Mouse (Mus musculus): Measurements from ENCODE around the gene Ube4b. TPM values are rescaled to one million over a fixed set of nuclear protein-coding genes. Genes with fewer than 3 reads are reported as not detected.
A peak's percentile ranks its signal among the peaks of the same experiment; 100 is the strongest.

Gene Ube4b
- polyA plus RNA-seq, 1 experiment from 2014 or later: 70.6 TPM

- no peaks in the 10 kb centered on the region for H3K36me3 ChIP-seq (ENCODE audit: control insufficient read depth, insufficient read depth, low read length)
- no peaks in the 10 kb centered on the region for H3K9me3 ChIP-seq (ENCODE audit: control insufficient read depth, low read length)
- no peaks in the 10 kb centered on the region for H3K27me3 ChIP-seq (ENCODE audit: control insufficient read depth, insufficient read depth, low read length)
- no peak overlapping the region for H3K9ac ChIP-seq (ENCODE audit: low read length)
- H3K4me3 ChIP-seq (ENCODE audit: low read depth, low read length): no peak overlapping the region
- no peak overlapping the region for H3K27ac ChIP-seq (ENCODE audit: low read depth, low read length)
- H3K4me1 ChIP-seq (replicated peaks; ENCODE audit: control insufficient read depth, insufficient read depth, low read length): peaks cover 5% of the 10 kb centered on the region; the same call in 1 of the 2 replicates
- ATAC-seq (replicated peaks; ENCODE audit: low FRiP score) (no peak), DNase-seq (ENCODE audit: low spot score) (no peak)
- no peak overlapping the region for H3K4me2 ChIP-seq (ENCODE audit: low read depth, low read length, severe bottlenecking)
- 77% methylated on average over 5 of the region's 5 CpGs for WGBS
Measured at GRCm38 (mm10) chr4:149417854-149418365, 8.6 kb downstream of the Ube4b start.

- Histone ChIP-seq H3K4me3 (ENCODE audit: low read depth, low read length) (no peak overlapping the region), H3K36me3 (ENCODE audit: control insufficient read depth, insufficient read depth, low read length) (no peaks in the 10 kb centered on the region), H3K4me1 (replicated peaks; ENCODE audit: control insufficient read depth, insufficient read depth, low read length) (peaks cover 5% of the 10 kb centered on the region; the same call in 1 of the 2 replicates), H3K27me3 (ENCODE audit: control insufficient read depth, insufficient read depth, low read length) (no peaks in the 10 kb centered on the region), H3K9ac (ENCODE audit: low read length) (no peak overlapping the region), H3K4me2 (ENCODE audit: low read depth, low read length, severe bottlenecking) (no peak overlapping the region), H3K9me3 (ENCODE audit: control insufficient read depth, low read length) (no peaks in the 10 kb centered on the region), H3K27ac (ENCODE audit: low read depth, low read length) (no peak overlapping the region)
- DNase-seq (ENCODE audit: low spot score): no peak
- WGBS: 93% methylated on average over 2 of the region's 2 CpGs
- ATAC-seq (replicated peaks; ENCODE audit: low FRiP score): no peak
Measured at GRCm38 (mm10) chr4:149416986-149417385, 9.6 kb downstream of the Ube4b start.

DNA sequence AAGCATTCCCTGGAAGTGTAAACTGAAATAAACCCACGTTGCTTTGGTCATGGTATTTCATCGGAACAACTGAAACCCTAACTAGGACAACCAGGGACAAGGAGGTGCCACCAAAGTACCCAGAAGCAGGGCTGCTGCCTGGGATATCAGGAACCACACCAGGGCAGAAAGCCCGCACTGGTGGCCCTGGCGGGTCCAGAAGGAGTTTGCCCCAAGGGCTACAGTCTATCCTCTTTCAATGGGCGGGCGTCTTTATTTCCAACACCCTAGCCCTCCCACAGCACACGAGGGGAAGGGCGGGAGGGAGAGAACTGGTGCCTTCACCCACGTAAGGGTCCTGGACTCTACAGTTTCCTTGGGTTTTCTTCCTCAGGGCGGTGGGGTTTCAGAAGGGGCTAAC, 10.1 kb downstream of the Ube4b start:
- H3K27ac ChIP-seq (ENCODE audit: low read depth, low read length): no peak overlapping the region
- WGBS: 86% methylated on average over 10 of the region's 10 CpGs

GRCm38 (mm10) chr4:149415651-149416169, 10.8 kb downstream of the Ube4b start:
- Histone ChIP-seq H3K4me2 (ENCODE audit: low read depth, low read length, severe bottlenecking) (no peak overlapping the region), H3K36me3 (ENCODE audit: control insufficient read depth, insufficient read depth, low read length) (no peaks in the 10 kb centered on the region), H3K27ac (ENCODE audit: low read depth, low read length) (no peak overlapping the region), H3K9me3 (ENCODE audit: control insufficient read depth, low read length) (no peaks in the 10 kb centered on the region), H3K4me1 (replicated peaks; ENCODE audit: control insufficient read depth, insufficient read depth, low read length) (peaks cover 5% of the 10 kb centered on the region; the same call in 1 of the 2 replicates), H3K4me3 (ENCODE audit: low read depth, low read length) (no peak overlapping the region), H3K9ac (ENCODE audit: low read length) (no peak overlapping the region), H3K27me3 (ENCODE audit: control insufficient read depth, insufficient read depth, low read length) (no peaks in the 10 kb centered on the region)
- DNase-seq (ENCODE audit: low spot score): no peak
- ATAC-seq (replicated peaks; ENCODE audit: low FRiP score): no peak
- 73% methylated on average over 13 of the region's 13 CpGs for WGBS

More for the DNA sequence above, 10.1 kb downstream of the Ube4b start:
- no peaks in the 10 kb centered on the region for H3K36me3 ChIP-seq (ENCODE audit: control insufficient read depth, insufficient read depth, low read length)
- H3K27me3 ChIP-seq (ENCODE audit: control insufficient read depth, insufficient read depth, low read length): no peaks in the 10 kb centered on the region
- no peaks in the 10 kb centered on the region for H3K9me3 ChIP-seq (ENCODE audit: control insufficient read depth, low read length)
- ATAC-seq (replicated peaks; ENCODE audit: low FRiP score): no peak
- peaks cover 5% of the 10 kb centered on the region; the same call in 1 of the 2 replicates for H3K4me1 ChIP-seq (replicated peaks; ENCODE audit: control insufficient read depth, insufficient read depth, low read length)
- no peak overlapping the region for H3K4me3 ChIP-seq (ENCODE audit: low read depth, low read length)
- H3K4me2 ChIP-seq (ENCODE audit: low read depth, low read length, severe bottlenecking): no peak overlapping the region
- DNase-seq (ENCODE audit: low spot score): peak; percentile 42
- no peak overlapping the region for H3K9ac ChIP-seq (ENCODE audit: low read length)

- Histone ChIP-seq H3K4me2 (ENCODE audit: low read depth, low read length, severe bottlenecking) (no peak overlapping the region), H3K4me3 (ENCODE audit: low read depth, low read length) (no peak overlapping the region), H3K36me3 (ENCODE audit: control insufficient read depth, insufficient read depth, low read length) (no peaks in the 10 kb centered on the region), H3K27ac (ENCODE audit: low read depth, low read length) (no peak overlapping the region), H3K4me1 (replicated peaks; ENCODE audit: control insufficient read depth, insufficient read depth, low read length) (peaks cover 5% of the 10 kb centered on the region; the same call in 1 of the 2 replicates), H3K27me3 (ENCODE audit: control insufficient read depth, insufficient read depth, low read length) (no peaks in the 10 kb centered on the region), H3K9ac (ENCODE audit: low read length) (no peak overlapping the region), H3K9me3 (ENCODE audit: control insufficient read depth, low read length) (no peaks in the 10 kb centered on the region; the same call in 1 of the 2 replicates)
- no peak for DNase-seq (ENCODE audit: low spot score)
- ATAC-seq (replicated peaks; ENCODE audit: low FRiP score): no peak
- 86% methylated on average over 3 of the region's 3 CpGs for WGBS
Measured at GRCm38 (mm10) chr4:149414259-149414658, 12.3 kb downstream of the Ube4b start.

- ATAC-seq (replicated peaks; ENCODE audit: low FRiP score) (no peak), DNase-seq (ENCODE audit: low spot score) (no peak)
- Histone ChIP-seq H3K4me3 (ENCODE audit: low read depth, low read length) (no peak overlapping the region), H3K9ac (ENCODE audit: low read length) (no peak overlapping the region), H3K27me3 (ENCODE audit: control insufficient read depth, insufficient read depth, low read length) (no peaks in the 10 kb centered on the region), H3K9me3 (ENCODE audit: control insufficient read depth, low read length) (no peaks in the 10 kb centered on the region; the same call in 1 of the 2 replicates), H3K4me1 (replicated peaks; ENCODE audit: control insufficient read depth, insufficient read depth, low read length) (no peaks in the 10 kb centered on the region; the same call in 1 of the 2 replicates), H3K4me2 (ENCODE audit: low read depth, low read length, severe bottlenecking) (no peak overlapping the region), H3K27ac (ENCODE audit: low read depth, low read length) (no peak overlapping the region), H3K36me3 (ENCODE audit: control insufficient read depth, insufficient read depth, low read length) (no peaks in the 10 kb centered on the region)
- 94% methylated on average over 4 of the region's 4 CpGs for WGBS
Measured at GRCm38 (mm10) chr4:149409759-149410158, 16.8 kb downstream of the Ube4b start.

DNA sequence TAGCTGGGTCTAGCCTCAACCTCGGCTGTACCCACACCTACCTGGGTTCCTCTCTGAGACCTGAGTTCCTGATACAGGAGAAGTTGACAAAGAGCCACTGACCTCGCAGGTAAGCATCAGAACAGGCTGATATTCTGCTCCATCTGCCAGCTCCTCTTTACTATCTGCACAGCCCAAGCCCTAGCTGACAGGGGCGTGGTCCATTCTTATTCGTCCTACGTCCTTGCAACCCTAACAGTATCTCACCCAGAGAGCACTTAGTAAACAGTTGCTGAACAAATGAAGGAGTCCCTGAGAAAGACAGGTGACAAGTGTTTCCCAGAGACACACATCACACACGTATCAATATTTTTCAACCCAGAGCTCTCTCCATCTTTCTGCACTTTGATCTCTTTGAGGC, 18.2 kb downstream of the Ube4b start:
- Histone ChIP-seq H3K27me3 (ENCODE audit: control insufficient read depth, insufficient read depth, low read length) (no peaks in the 10 kb centered on the region), H3K36me3 (ENCODE audit: control insufficient read depth, insufficient read depth, low read length) (no peaks in the 10 kb centered on the region), H3K27ac (ENCODE audit: low read depth, low read length) (no peak overlapping the region), H3K4me1 (replicated peaks; ENCODE audit: control insufficient read depth, insufficient read depth, low read length) (peaks cover 4% of the 10 kb centered on the region; the same call in 1 of the 2 replicates), H3K9me3 (ENCODE audit: control insufficient read depth, low read length) (no peaks in the 10 kb centered on the region; the same call in 1 of the 2 replicates), H3K4me2 (ENCODE audit: low read depth, low read length, severe bottlenecking) (no peak overlapping the region), H3K4me3 (ENCODE audit: low read depth, low read length) (no peak overlapping the region), H3K9ac (ENCODE audit: low read length) (no peak overlapping the region)
- ATAC-seq (replicated peaks; ENCODE audit: low FRiP score) (no peak), DNase-seq (ENCODE audit: low spot score) (no peak)
- 92% methylated on average over 6 of the region's 6 CpGs for WGBS

DNA sequence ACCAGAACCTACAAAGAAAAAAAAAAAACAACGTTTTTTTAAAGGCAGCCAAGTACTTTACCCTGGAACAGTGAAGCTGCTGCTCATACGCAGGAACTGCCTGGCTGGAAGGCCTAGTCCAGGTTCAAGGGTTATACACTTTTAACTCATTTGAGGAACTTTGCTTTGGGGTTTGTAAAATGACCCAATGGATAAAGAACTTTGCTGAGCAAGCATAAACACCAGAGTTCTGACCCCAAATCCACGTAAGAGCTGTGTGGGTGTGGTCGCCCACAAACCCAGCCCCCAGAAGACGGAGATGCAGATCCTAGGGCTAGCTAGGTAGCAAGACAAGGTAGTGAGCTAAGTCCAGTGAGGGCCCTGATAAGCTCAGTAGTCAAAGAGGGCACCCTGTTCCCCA, 19.1 kb downstream of the Ube4b start:
- WGBS: 91% methylated on average over 5 of the region's 5 CpGs
- no peak overlapping the region for H3K9ac ChIP-seq (ENCODE audit: low read length)
- no peaks in the 10 kb centered on the region for H3K27me3 ChIP-seq (ENCODE audit: control insufficient read depth, insufficient read depth, low read length)
- no peak overlapping the region for H3K4me3 ChIP-seq (ENCODE audit: low read depth, low read length)
- no peaks in the 10 kb centered on the region; the same call in 1 of the 2 replicates for H3K9me3 ChIP-seq (ENCODE audit: control insufficient read depth, low read length)
- H3K4me1 ChIP-seq (replicated peaks; ENCODE audit: control insufficient read depth, insufficient read depth, low read length): peaks cover 4% of the 10 kb centered on the region; the same call in 1 of the 2 replicates
- no peak overlapping the region for H3K27ac ChIP-seq (ENCODE audit: low read depth, low read length)
- DNase-seq (ENCODE audit: low spot score) (no peak), ATAC-seq (replicated peaks; ENCODE audit: low FRiP score) (no peak)
- H3K36me3 ChIP-seq (ENCODE audit: control insufficient read depth, insufficient read depth, low read length): no peaks in the 10 kb centered on the region
- H3K4me2 ChIP-seq (ENCODE audit: low read depth, low read length, severe bottlenecking): no peak overlapping the region

Data from forebrain, embryonic 11.5 days (tissue).